Mouse (Mus musculus): ENCODE data around the gene Tmem63c. TPM values are rescaled to one million over a fixed set of nuclear protein-coding genes. Genes with fewer than 3 reads are reported as not detected.

Gene Tmem63c
- total RNA-seq, 2 experiments from 2014 or later: not detected

GRCm38 (mm10) chr12:87087236-87087635, 66.1 kb downstream of the Tmem63c start:
- no peak for DNase-seq
- Histone ChIP-seq H3K4me3 (no peak overlapping the region), H3K27ac (no peak overlapping the region)
- intact Hi-C loops (cut with DNase I): no loop called here
- TF ChIP-seq CTCF (IDR thresholded peaks at IDR 0.05): no peak

GRCm38 (mm10) chr12:87088331-87088730, 67.2 kb downstream of the Tmem63c start:
- intact Hi-C loops (cut with DNase I): no loop called here
- Histone ChIP-seq H3K27ac (no peak overlapping the region), H3K4me3 (no peak overlapping the region)
- DNase-seq: no peak
- peak; percentile 19; the same call in 1 of the 2 replicates for TF ChIP-seq CTCF (IDR thresholded peaks at IDR 0.05)

GRCm38 (mm10) chr12:87089255-87089654, 68.1 kb downstream of the Tmem63c start:
- no peak for DNase-seq
- no peak overlapping the region for H3K27ac ChIP-seq
- no peak overlapping the region for H3K4me3 ChIP-seq
- no peak for TF ChIP-seq CTCF (IDR thresholded peaks at IDR 0.05)
- intact Hi-C loops (cut with DNase I): no loop called here

- no peak overlapping the region for H3K4me3 ChIP-seq
- TF ChIP-seq CTCF (IDR thresholded peaks at IDR 0.05): no peak
- no peak for DNase-seq
- intact Hi-C loops (cut with DNase I): no loop called here
- H3K27ac ChIP-seq: no peak overlapping the region
These were observed 68.6 kb downstream of the Tmem63c start for GRCm38 (mm10) chr12:87089701-87090100.

GRCm38 (mm10) chr12:87091916-87092315, 70.8 kb downstream of the Tmem63c start:
- no peak for TF ChIP-seq CTCF (IDR thresholded peaks at IDR 0.05)
- Histone ChIP-seq H3K27ac (no peak overlapping the region), H3K4me3 (no peak overlapping the region)
- no peak for DNase-seq
- intact Hi-C loops (cut with DNase I): no loop called here

- H3K27ac ChIP-seq: no peak overlapping the region
- DNase-seq: no peak
- intact Hi-C loops (cut with DNase I): no loop called here
- no peak overlapping the region for H3K4me3 ChIP-seq
- no peak for TF ChIP-seq CTCF (IDR thresholded peaks at IDR 0.05)
These were observed 72.1 kb downstream of the Tmem63c start for GRCm38 (mm10) chr12:87093249-87093648.

- no peak overlapping the region for H3K4me3 ChIP-seq
- intact Hi-C loops (cut with DNase I): no loop called here
- no peak for TF ChIP-seq CTCF (IDR thresholded peaks at IDR 0.05)
- no peak overlapping the region for H3K27ac ChIP-seq
- no peak for DNase-seq
These were observed 72.5 kb downstream of the Tmem63c start for GRCm38 (mm10) chr12:87093671-87094070.

- TF ChIP-seq CTCF (IDR thresholded peaks at IDR 0.05): no peak
- Histone ChIP-seq H3K4me3 (no peak overlapping the region), H3K27ac (no peak overlapping the region)
- no peak for DNase-seq
- intact Hi-C loops (cut with DNase I): no loop called here
These were observed 79.2 kb downstream of the Tmem63c start for GRCm38 (mm10) chr12:87100331-87100730.

GRCm38 (mm10) chr12:87102165-87102631, 81.1 kb downstream of the Tmem63c start, which contains the start of gene Ngb:
Gene Ngb, minus strand, starts transcription at chr12:87102539.
- no peak within 1 kb of the TSS for H3K27ac ChIP-seq
- intact Hi-C loops (cut with DNase I): no loop called here
- TF ChIP-seq CTCF (IDR thresholded peaks at IDR 0.05): no peak
- no peak for DNase-seq
- H3K4me3 ChIP-seq: peak within 1 kb of the TSS; percentile 37

GRCm38 (mm10) chr12:87103471-87103870, 82.3 kb downstream of the Tmem63c start:
- no peak overlapping the region for H3K27ac ChIP-seq
- no peak for TF ChIP-seq CTCF (IDR thresholded peaks at IDR 0.05)
- H3K4me3 ChIP-seq: no peak overlapping the region
- DNase-seq: no peak
- intact Hi-C loops (cut with DNase I): no loop called here

- no peak overlapping the region for H3K4me3 ChIP-seq
- intact Hi-C loops (cut with DNase I): no loop called here
- TF ChIP-seq CTCF (IDR thresholded peaks at IDR 0.05): no peak
- no peak overlapping the region for H3K27ac ChIP-seq
- no peak for DNase-seq
These were observed 83.7 kb downstream of the Tmem63c start for GRCm38 (mm10) chr12:87104796-87105195.

- intact Hi-C loops (cut with DNase I): no loop called here
- Histone ChIP-seq H3K27ac (no peak overlapping the region), H3K4me3 (no peak overlapping the region)
- no peak for TF ChIP-seq CTCF (IDR thresholded peaks at IDR 0.05)
- DNase-seq: no peak
These were observed 86.3 kb downstream of the Tmem63c start for GRCm38 (mm10) chr12:87107357-87107977.

- TF ChIP-seq CTCF (IDR thresholded peaks at IDR 0.05): no peak
- Histone ChIP-seq H3K4me3 (no peak overlapping the region), H3K27ac (no peak overlapping the region)
- intact Hi-C loops (cut with DNase I): no loop called here
- no peak for DNase-seq
These were observed 100.9 kb downstream of the Tmem63c start for GRCm38 (mm10) chr12:87121918-87122589.

- no peak for TF ChIP-seq CTCF (IDR thresholded peaks at IDR 0.05)
- DNase-seq: no peak
These were observed 106.1 kb downstream of the Tmem63c start for GRCm38 (mm10) chr12:87127256-87127655.

More at GRCm38 (mm10) chr12:87127256-87127655, 106.1 kb downstream of the Tmem63c start:
- H3K4me3 ChIP-seq: no peak overlapping the region
- intact Hi-C loops (cut with DNase I): no loop called here
- H3K27ac ChIP-seq: no peak overlapping the region
